Mouse (Mus musculus): ENCODE measurements around the gene As3mt.

Gene As3mt

GRCm38 (mm10) chr19:46668263-46668662 is 39.0 kb upstream of the As3mt start:
- Histone ChIP-seq H3K4me3 (replicated peaks; ENCODE audit: low read length) (no peak overlapping the region), H3K36me3 (ENCODE audit: insufficient read depth, low read length) (no peaks in the 10 kb centered on the region), H3K4me1 (replicated peaks; ENCODE audit: low read depth, low read length) (peaks cover 9% of the 10 kb centered on the region), H3K27me3 (ENCODE audit: insufficient read depth, low read length) (peaks cover 22% of the 10 kb centered on the region), H3K9me3 (ENCODE audit: low read length) (no peaks in the 10 kb centered on the region)
- TF ChIP-seq CTCF (conservative IDR thresholded peaks at IDR 0.05; ENCODE audit: low read length) (no peak), NANOG (IDR thresholded peaks at IDR 0.05; ENCODE audit: borderline replicate concordance, low read length) (no peak), POU5F1 (IDR thresholded peaks at IDR 0.05; ENCODE audit: borderline replicate concordance, low read length) (no peak)

- peaks cover 9% of the 10 kb centered on the region for H3K4me1 ChIP-seq (replicated peaks; ENCODE audit: low read depth, low read length)
- no peak overlapping the region for H3K4me3 ChIP-seq (replicated peaks; ENCODE audit: low read length)
- H3K36me3 ChIP-seq (ENCODE audit: insufficient read depth, low read length), result no peaks in the 10 kb centered on the region
- no peaks in the 10 kb centered on the region for H3K9me3 ChIP-seq (ENCODE audit: low read length)
- H3K27me3 ChIP-seq (ENCODE audit: insufficient read depth, low read length), result peaks cover 19% of the 10 kb centered on the region
- TF ChIP-seq CTCF (conservative IDR thresholded peaks at IDR 0.05; ENCODE audit: low read length) (no peak), POU5F1 (IDR thresholded peaks at IDR 0.05; ENCODE audit: borderline replicate concordance, low read length) (no peak)
Observed at GRCm38 (mm10) chr19:46669802-46670201, 37.5 kb upstream of the As3mt start.

GRCm38 (mm10) chr19:46670691-46671090 is 36.6 kb upstream of the As3mt start:
- peaks cover 19% of the 10 kb centered on the region for H3K27me3 ChIP-seq (ENCODE audit: insufficient read depth, low read length)
- H3K4me3 ChIP-seq (replicated peaks; ENCODE audit: low read length), result no peak overlapping the region
- peaks cover 9% of the 10 kb centered on the region for H3K4me1 ChIP-seq (replicated peaks; ENCODE audit: low read depth, low read length)
- no peaks in the 10 kb centered on the region for H3K9me3 ChIP-seq (ENCODE audit: low read length)
- TF ChIP-seq CTCF (conservative IDR thresholded peaks at IDR 0.05; ENCODE audit: low read length) (peak; percentile 49), POU5F1 (IDR thresholded peaks at IDR 0.05; ENCODE audit: borderline replicate concordance, low read length) (no peak)
- H3K36me3 ChIP-seq (ENCODE audit: insufficient read depth, low read length), result no peaks in the 10 kb centered on the region

GRCm38 (mm10) chr19:46672766-46673418 is 34.4 kb upstream of the As3mt start, which contains the start of gene Cyp17a1:
TSS of gene Cyp17a1 (minus strand) at chr19:46673172.
- TF ChIP-seq POU5F1 (IDR thresholded peaks at IDR 0.05; ENCODE audit: borderline replicate concordance, low read length) (no peak), CTCF (conservative IDR thresholded peaks at IDR 0.05; ENCODE audit: low read length) (no peak), NANOG (IDR thresholded peaks at IDR 0.05; ENCODE audit: borderline replicate concordance, low read length) (no peak)
- H3K27me3 ChIP-seq (ENCODE audit: insufficient read depth, low read length), result peaks cover 19% of the 10 kb centered on the region
- no peaks in the 10 kb centered on the region for H3K36me3 ChIP-seq (ENCODE audit: insufficient read depth, low read length)
- H3K9me3 ChIP-seq (ENCODE audit: low read length), result no peaks in the 10 kb centered on the region
- 0 out of 2 replicates have a peak, but pooled peaks cover under 1% of the 10 kb centered on the region for H3K4me1 ChIP-seq (replicated peaks; ENCODE audit: low read depth, low read length)
- H3K4me3 ChIP-seq (replicated peaks; ENCODE audit: low read length), result no peak within 1 kb of the TSS

GRCm38 (mm10) chr19:46675641-46676040 is 31.6 kb upstream of the As3mt start:
- peaks cover 25% of the 10 kb centered on the region for H3K27me3 ChIP-seq (ENCODE audit: insufficient read depth, low read length)
- no peak overlapping the region for H3K4me3 ChIP-seq (replicated peaks; ENCODE audit: low read length)
- H3K4me1 ChIP-seq (replicated peaks; ENCODE audit: low read depth, low read length), result no peaks in the 10 kb centered on the region
- TF ChIP-seq POU5F1 (IDR thresholded peaks at IDR 0.05; ENCODE audit: borderline replicate concordance, low read length), result no peak
- TF ChIP-seq NANOG (IDR thresholded peaks at IDR 0.05; ENCODE audit: borderline replicate concordance, low read length), result no peak
- TF ChIP-seq CTCF (conservative IDR thresholded peaks at IDR 0.05; ENCODE audit: low read length), result no peak
- no peaks in the 10 kb centered on the region for H3K9me3 ChIP-seq (ENCODE audit: low read length)
- H3K36me3 ChIP-seq (ENCODE audit: insufficient read depth, low read length), result no peaks in the 10 kb centered on the region

DNA sequence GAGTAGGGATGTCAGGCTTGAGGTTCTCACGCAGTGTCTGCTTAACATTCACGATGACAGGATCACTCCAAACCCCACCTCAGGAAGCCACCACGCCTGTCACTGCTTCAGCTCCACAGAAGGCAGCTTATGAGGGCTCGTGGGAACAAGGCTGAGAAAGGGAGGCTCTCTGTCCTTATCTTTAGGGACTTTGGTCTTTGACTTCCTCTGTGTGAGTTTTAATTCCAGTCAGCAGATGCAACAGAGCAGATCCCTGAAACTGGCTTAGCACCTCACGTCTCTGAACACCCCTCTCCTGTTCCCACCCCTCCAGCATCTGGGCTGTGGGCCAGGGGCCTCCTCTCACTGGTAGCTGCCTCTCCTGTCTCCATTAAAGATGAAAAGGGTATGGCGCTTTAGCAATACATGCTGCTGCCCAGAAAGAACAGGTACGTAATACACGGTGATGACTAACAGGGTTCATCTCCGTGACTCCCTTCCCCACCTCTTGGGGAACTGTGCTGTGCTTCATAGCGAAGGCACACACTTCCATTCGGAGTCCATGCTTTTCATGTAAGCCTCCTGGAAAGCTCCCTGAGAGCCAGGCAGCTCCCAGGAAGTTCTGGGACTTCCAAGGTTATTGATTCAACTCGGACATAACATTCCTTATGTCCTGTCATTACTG is 27.4 kb upstream of the As3mt start:
- Histone ChIP-seq H3K36me3 (ENCODE audit: insufficient read depth, low read length) (no peaks in the 10 kb centered on the region), H3K27me3 (ENCODE audit: insufficient read depth, low read length) (peaks cover 14% of the 10 kb centered on the region; the same call in 1 of the 2 replicates), H3K4me3 (replicated peaks; ENCODE audit: low read length) (no peak overlapping the region), H3K4me1 (replicated peaks; ENCODE audit: low read depth, low read length) (no peaks in the 10 kb centered on the region), H3K9me3 (ENCODE audit: low read length) (no peaks in the 10 kb centered on the region)
- TF ChIP-seq NANOG (IDR thresholded peaks at IDR 0.05; ENCODE audit: borderline replicate concordance, low read length), result no peak
- TF ChIP-seq CTCF (conservative IDR thresholded peaks at IDR 0.05; ENCODE audit: low read length), result no peak
- no peak for TF ChIP-seq POU5F1 (IDR thresholded peaks at IDR 0.05; ENCODE audit: borderline replicate concordance, low read length)

GRCm38 (mm10) chr19:46689460-46690372 is 17.5 kb upstream of the As3mt start, which contains the start of gene Borcs7:
TSS of gene Borcs7 (plus strand) at chr19:46689906.
- Histone ChIP-seq H3K36me3 (ENCODE audit: insufficient read depth, low read length) (no peaks in the 10 kb centered on the region), H3K9me3 (ENCODE audit: low read length) (no peaks in the 10 kb centered on the region), H3K4me1 (replicated peaks; ENCODE audit: low read depth, low read length) (peaks cover 32% of the 10 kb centered on the region), H3K4me3 (replicated peaks; ENCODE audit: low read length) (peak within 1 kb of the TSS; percentile 89), H3K27me3 (ENCODE audit: insufficient read depth, low read length) (no peaks in the 10 kb centered on the region)
- no peak for TF ChIP-seq CTCF (conservative IDR thresholded peaks at IDR 0.05; ENCODE audit: low read length)
- TF ChIP-seq NANOG (IDR thresholded peaks at IDR 0.05; ENCODE audit: borderline replicate concordance, low read length), result no peak
- no peak for TF ChIP-seq POU5F1 (IDR thresholded peaks at IDR 0.05; ENCODE audit: borderline replicate concordance, low read length)

GRCm38 (mm10) chr19:46690387-46690786 is 16.9 kb upstream of the As3mt start:
- Histone ChIP-seq H3K9me3 (ENCODE audit: low read length) (no peaks in the 10 kb centered on the region), H3K27me3 (ENCODE audit: insufficient read depth, low read length) (no peaks in the 10 kb centered on the region), H3K4me3 (replicated peaks; ENCODE audit: low read length) (peak overlapping the region; percentile 89), H3K4me1 (replicated peaks; ENCODE audit: low read depth, low read length) (peaks cover 32% of the 10 kb centered on the region), H3K36me3 (ENCODE audit: insufficient read depth, low read length) (no peaks in the 10 kb centered on the region)
- TF ChIP-seq CTCF (conservative IDR thresholded peaks at IDR 0.05; ENCODE audit: low read length), result no peak
- no peak for TF ChIP-seq POU5F1 (IDR thresholded peaks at IDR 0.05; ENCODE audit: borderline replicate concordance, low read length)
- TF ChIP-seq NANOG (IDR thresholded peaks at IDR 0.05; ENCODE audit: borderline replicate concordance, low read length), result no peak
